Comparison of ENCODE assay signal across 17 mouse cellular contexts in the genomic region with DNA sequence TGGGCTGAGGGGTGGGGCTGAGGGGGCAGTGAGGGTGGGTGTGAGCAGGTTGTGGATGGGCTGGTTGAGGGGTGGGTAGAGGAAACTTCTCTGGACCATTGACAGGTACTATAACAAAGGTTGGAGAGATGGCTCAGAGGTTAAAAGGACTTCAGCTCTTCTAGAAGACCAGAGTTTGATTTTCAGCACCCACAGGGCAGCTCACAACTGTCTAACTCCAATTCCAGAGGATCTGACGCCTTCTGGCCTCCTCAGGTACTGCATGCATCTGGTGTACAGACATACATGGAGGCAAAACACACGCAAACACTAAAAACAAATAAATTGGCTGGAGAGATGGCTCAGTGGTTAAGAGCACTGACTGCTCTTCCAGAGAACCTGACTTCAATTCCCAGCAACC. TPM values are rescaled to one million over a fixed set of nuclear protein-coding genes. Genes with fewer than 3 reads are reported as not detected.
A peak's percentile ranks its signal among the peaks of the same experiment; 100 is the strongest.
DNase-seq lines count a peak whose midpoint lies in the region; ATAC-seq and TF ChIP-seq lines count a peak whose summit lies in the region.
"Had no signal": no experiment of that assay in that cellular context is flagged by ENCODE, and none has a peak within 500 bp of the region (broad histone marks: within the 10 kb centered on the region; RNA-seq: fewer than 3 reads in every experiment).

No protein-coding gene starts in this region.

- H3K27me3 ChIP-seq in liver, embryonic 14.5 days (ENCODE audit: control insufficient read depth, insufficient read depth, low read length), result no peaks in the 10 kb centered on the region
- H3K27me3 ChIP-seq: limb, embryonic 13.5 days had no signal

- no peaks in the 10 kb centered on the region for H3K9me3 ChIP-seq in liver, embryonic 14.5 days (ENCODE audit: control insufficient read depth, low read length)
- H3K9me3 ChIP-seq: embryonic facial prominence, embryonic 10.5 days; hindbrain, embryonic 10.5 days; limb, embryonic 13.5 days; midbrain, embryonic 15.5 days had no signal

- no peaks in the 10 kb centered on the region for H3K36me3 ChIP-seq in liver, embryonic 14.5 days (replicated peaks; ENCODE audit: control insufficient read depth, insufficient read depth, low read depth)
- H3K36me3 ChIP-seq: embryonic facial prominence, embryonic 10.5 days; hindbrain, embryonic 10.5 days; limb, embryonic 13.5 days; midbrain, embryonic 15.5 days had no signal

- no peak for TF ChIP-seq EP300 in liver, embryonic 14.5 days (IDR thresholded peaks at IDR 0.05; ENCODE audit: low read depth)

- DNase-seq in CD4-positive, CD25-positive, alpha-beta regulatory T cell, adult 2 months (ENCODE audit: low read depth, low spot score), result peak; percentile 13
- DNase-seq in liver, embryonic 14.5 days (ENCODE audit: low read depth in 3 of 3, low spot score in 3 of 3), result no peak
- DNase-seq in liver (no peak), ES-CJ7 (ENCODE audit: low read depth, low spot score) (peak; percentile 48)
- DNase-seq in neural tube, embryonic 10.5 days (ENCODE audit: extremely low spot score, low spot score), result no peak
- no peak for DNase-seq in kidney, postnatal 10 days
- DNase-seq: adrenal gland, postnatal 14 days; cerebellum, adult 2 months; forebrain, postnatal 0 days; retina, postnatal 1 day had no signal

- no peaks in the 10 kb centered on the region for H3K4me1 ChIP-seq in liver, embryonic 14.5 days (replicated peaks; ENCODE audit: control insufficient read depth in 2 of 2, insufficient read depth in 2 of 2, low read length in 1 of 2)
- H3K4me1 ChIP-seq: embryonic facial prominence, embryonic 10.5 days; hindbrain, embryonic 10.5 days; limb, embryonic 13.5 days; midbrain, embryonic 15.5 days had no signal

- no peak for ATAC-seq in CD4-positive, CD25-positive, alpha-beta regulatory T cell, adult 4 months
- no peak for ATAC-seq in liver, embryonic 14.5 days (ENCODE audit: insufficient read depth)
- 0 out of 2 replicates have a peak, but pooled peaks have one; percentile 65 for ATAC-seq in megakaryocyte-erythroid progenitor cell, adult 5-6 weeks (replicated peaks; ENCODE audit: low FRiP score, low TSS enrichment, poor library complexity, severe bottlenecking)
- ATAC-seq: forebrain, postnatal 0 days; midbrain, embryonic 15.5 days had no signal

- TF ChIP-seq CTCF in liver, embryonic 14.5 days (IDR thresholded peaks at IDR 0.05; ENCODE audit: low read depth), result peak; percentile 26

- H3K27ac ChIP-seq in liver, embryonic 14.5 days, result no peak overlapping the region
- H3K27ac ChIP-seq: embryonic facial prominence, embryonic 10.5 days; hindbrain, embryonic 10.5 days; limb, embryonic 13.5 days; midbrain, embryonic 15.5 days had no signal

- H3K4me3 ChIP-seq in liver, embryonic 14.5 days (ENCODE audit: insufficient read depth in 1 of 2, low read depth in 2 of 2, low read length in 2 of 2), result no peak overlapping the region
- H3K4me3 ChIP-seq: embryonic facial prominence, embryonic 10.5 days; hindbrain, embryonic 10.5 days; limb, embryonic 13.5 days; midbrain, embryonic 15.5 days had no signal

- H3K4me2 ChIP-seq in liver, embryonic 14.5 days (ENCODE audit: low read depth), result no peak overlapping the region
- H3K4me2 ChIP-seq: limb, embryonic 13.5 days; midbrain, embryonic 15.5 days had no signal

- no peak overlapping the region for H3K9ac ChIP-seq in liver, embryonic 14.5 days (replicated peaks)
- H3K9ac ChIP-seq: forebrain, postnatal 0 days; limb, embryonic 13.5 days; midbrain, embryonic 15.5 days had no signal

- WGBS in liver, embryonic 14.5 days (ENCODE audit: insufficient replicate concordance), result 42% methylated on average over 2 of the region's 2 CpGs

RNA-seq across cellular contexts. Expression of gene Rimkla, which starts 19.2 kb away (rescaled TPM):
- polyA plus RNA-seq in CD4-positive, CD25-positive, alpha-beta regulatory T cell, adult 4 months (2017; shearing (Covaris generic)), result under 1 TPM in 1 of 2 experiments, not detected in 1; 0.11 TPM
- 0.01 and 0.02 TPM in 2 replicates for polyA plus RNA-seq in liver, embryonic 14.5 days (2012; rRNA removed)
- not detected in 2 replicates for polyA plus RNA-seq in liver, embryonic 14.5 days (2014; fragmentation: Nextera tagmentation; extraction: Ambion mirVana)
- total RNA-seq in megakaryocyte-erythroid progenitor cell, adult 5-6 weeks (2014; fragmentation: Nextera tagmentation), result not detected in 2 replicates
- not detected in 2 replicates for total RNA-seq in megakaryocyte-erythroid progenitor cell, adult 5-6 weeks (2017)
- total RNA-seq: gastrocnemius, adult 18-20 months had no signal

RNA-seq across cellular contexts. Expression of gene Foxj3, which starts 25.2 kb away (rescaled TPM):
- 10 to 100 TPM; 12.5 to 12.6 TPM for polyA plus RNA-seq in CD4-positive, CD25-positive, alpha-beta regulatory T cell, adult 4 months (2017; shearing (Covaris generic))
- polyA plus RNA-seq in liver, embryonic 14.5 days (2012; rRNA removed), result 4.1 and 4.7 TPM in 2 replicates
- polyA plus RNA-seq in liver, embryonic 14.5 days (2014; fragmentation: Nextera tagmentation; extraction: Ambion mirVana), result 4.5 and 5.6 TPM in 2 replicates
- total RNA-seq in megakaryocyte-erythroid progenitor cell, adult 5-6 weeks (2014; fragmentation: Nextera tagmentation), result 31.1 and 58.3 TPM in 2 replicates
- 22.8 and 33.9 TPM in 2 replicates for total RNA-seq in megakaryocyte-erythroid progenitor cell, adult 5-6 weeks (2017)

RNA-seq across cellular contexts. Expression of gene Frg2f1, which starts 27.7 kb away (rescaled TPM):
- polyA plus RNA-seq in CD4-positive, CD25-positive, alpha-beta regulatory T cell, adult 4 months (2017; shearing (Covaris generic)), result 1 to 10 TPM; 2.3 to 5.2 TPM
- polyA plus RNA-seq in liver, embryonic 14.5 days (2012; rRNA removed), result 1.1 and 1.3 TPM in 2 replicates
- polyA plus RNA-seq in liver, embryonic 14.5 days (2014; fragmentation: Nextera tagmentation; extraction: Ambion mirVana), result 0.39 and 0.53 TPM in 2 replicates
- 1.5 TPM in 1 of 2 replicates, not detected in the other for total RNA-seq in megakaryocyte-erythroid progenitor cell, adult 5-6 weeks (2014; fragmentation: Nextera tagmentation)
- 0.28 and 1.7 TPM in 2 replicates for total RNA-seq in megakaryocyte-erythroid progenitor cell, adult 5-6 weeks (2017)

Comparison
In these comparisons a context has a peak if more than half of its experiments do, and no peak if none do; other contexts are left out.
1. DNase-seq: peak in CD4-positive, CD25-positive, alpha-beta regulatory T cell, adult 2 months (single experiment) and ES-CJ7 (single experiment); none in liver, embryonic 14.5 days (0 of 3), liver (single experiment), neural tube, embryonic 10.5 days (single experiment) and kidney, postnatal 10 days (single experiment).